ENCODE assay signal across 13 mouse cellular contexts in genomic region chr1:60916281-60916781, GRCm38 (mm10). TPM values are rescaled to one million over a fixed set of nuclear protein-coding genes. Genes with fewer than 3 reads are reported as not detected.
DNase-seq lines count a peak whose midpoint lies in the region; ATAC-seq lines count a peak whose summit lies in the region.
"Had no signal": no experiment of that assay in that cellular context is flagged by ENCODE, and none has a peak within 500 bp of the region (broad histone marks: within the 10 kb centered on the region; RNA-seq: fewer than 3 reads in every experiment).

No protein-coding gene starts in this region.

- H3K9ac ChIP-seq in embryonic facial prominence, embryonic 14.5 days (ENCODE audit: low read depth, low read length), result no peak overlapping the region
- H3K9ac ChIP-seq: embryonic facial prominence, embryonic 15.5 days; liver, embryonic 14.5 days had no signal

- DNase-seq in embryonic facial prominence, embryonic 14.5 days (ENCODE audit: low spot score), result peak; percentile 41
- no peak for DNase-seq in embryonic facial prominence, embryonic 10.5 days (ENCODE audit: low spot score)
- DNase-seq in spleen, postnatal 36 days (ENCODE audit: low spot score in 2 of 2), result peak; percentile 11 to 31
- DNase-seq in spleen, postnatal 4 days (ENCODE audit: low spot score in 2 of 2), result no peak
- no peak for DNase-seq in layer of hippocampus, postnatal 14 days (ENCODE audit: low spot score in 2 of 2)
- DNase-seq in MN1 (ENCODE audit: low spot score), result no peak
- DNase-seq in cerebellum, adult 9-10 months, result no peak

- ATAC-seq in embryonic facial prominence, embryonic 14.5 days (ENCODE audit: low read depth), result no peak
- ATAC-seq in megakaryocyte-erythroid progenitor cell, adult 5-6 weeks (replicated peaks; ENCODE audit: low FRiP score, low TSS enrichment, poor library complexity, severe bottlenecking), result peak; percentile 61; the same call in 1 of the 2 replicates
- ATAC-seq: midbrain, embryonic 16.5 days had no signal

- no peaks in the 10 kb centered on the region for H3K9me3 ChIP-seq in embryonic facial prominence, embryonic 14.5 days (ENCODE audit: control insufficient read depth, low read length)
- no peaks in the 10 kb centered on the region for H3K9me3 ChIP-seq in embryonic facial prominence, embryonic 10.5 days
- H3K9me3 ChIP-seq: embryonic facial prominence, embryonic 15.5 days had no signal

- H3K27me3 ChIP-seq in embryonic facial prominence, embryonic 14.5 days (replicated peaks; ENCODE audit: control insufficient read depth, insufficient read depth, low read length), result no peaks in the 10 kb centered on the region
- H3K27me3 ChIP-seq in embryonic facial prominence, embryonic 10.5 days (replicated peaks; ENCODE audit: low read depth, poor library complexity, severe bottlenecking), result no peaks in the 10 kb centered on the region
- H3K27me3 ChIP-seq: embryonic facial prominence, embryonic 15.5 days had no signal

- 43% methylated on average over 10 of the region's 10 CpGs for WGBS in embryonic facial prominence, embryonic 14.5 days
- 73% methylated on average over 10 of the region's 10 CpGs for WGBS in embryonic facial prominence, embryonic 10.5 days

- H3K4me2 ChIP-seq in embryonic facial prominence, embryonic 14.5 days (ENCODE audit: low read depth, low read length), result no peak overlapping the region
- H3K4me2 ChIP-seq: embryonic facial prominence, embryonic 15.5 days had no signal

- H3K36me3 ChIP-seq in embryonic facial prominence, embryonic 14.5 days (ENCODE audit: control insufficient read depth, insufficient read depth, low read length), result no peaks in the 10 kb centered on the region
- no peaks in the 10 kb centered on the region for H3K36me3 ChIP-seq in embryonic facial prominence, embryonic 10.5 days (replicated peaks)
- H3K36me3 ChIP-seq: embryonic facial prominence, embryonic 15.5 days had no signal

- peaks cover 16% of the 10 kb centered on the region for H3K4me1 ChIP-seq in embryonic facial prominence, embryonic 14.5 days (ENCODE audit: control insufficient read depth, insufficient read depth, low read length)
- peaks cover 9% of the 10 kb centered on the region for H3K4me1 ChIP-seq in embryonic facial prominence, embryonic 10.5 days

- no peak overlapping the region for H3K4me3 ChIP-seq in embryonic facial prominence, embryonic 14.5 days (ENCODE audit: low read depth, low read length)
- no peak overlapping the region for H3K4me3 ChIP-seq in embryonic facial prominence, embryonic 10.5 days
- H3K4me3 ChIP-seq: embryonic facial prominence, embryonic 15.5 days; layer of hippocampus, adult 2 months had no signal

- H3K27ac ChIP-seq in embryonic facial prominence, embryonic 14.5 days (replicated peaks; ENCODE audit: low read depth, low read length), result no peak overlapping the region
- H3K27ac ChIP-seq in embryonic facial prominence, embryonic 10.5 days (replicated peaks), result no peak overlapping the region
- H3K27ac ChIP-seq: embryonic facial prominence, embryonic 15.5 days; layer of hippocampus, adult 2 months; liver, embryonic 14.5 days had no signal

RNA-seq across cellular contexts. Expression of gene Ctla4, which starts 29.5 kb away (rescaled TPM):
- polyA plus RNA-seq in embryonic facial prominence, embryonic 14.5 days (2014; fragmentation: Nextera tagmentation; extraction: Ambion mirVana), result not detected in 2 replicates
- polyA plus RNA-seq in embryonic facial prominence, embryonic 10.5 days (2016; fragmentation: Nextera tagmentation; extraction: Ambion mirVana), result not detected in 2 replicates
- total RNA-seq in megakaryocyte-erythroid progenitor cell, adult 5-6 weeks (2014; fragmentation: Nextera tagmentation), result not detected in 2 replicates
- not detected in 2 replicates for total RNA-seq in megakaryocyte-erythroid progenitor cell, adult 5-6 weeks (2017)
- total RNA-seq in layer of hippocampus, postnatal 14 days (2021), result not detected
- total RNA-seq: ES-E14; layer of hippocampus, adult 2 months had no signal
- polyA plus RNA-seq: embryonic facial prominence, embryonic 15.5 days; liver, embryonic 14.5 days; midbrain, embryonic 16.5 days had no signal

Comparison
In these comparisons a context has a peak if more than half of its experiments do, and no peak if none do; other contexts are left out.
1. DNase-seq: peak in embryonic facial prominence, embryonic 14.5 days (single experiment) and spleen, postnatal 36 days (2 of 2); none in embryonic facial prominence, embryonic 10.5 days (single experiment), spleen, postnatal 4 days (0 of 2), layer of hippocampus, postnatal 14 days (0 of 2), MN1 (single experiment) and cerebellum, adult 9-10 months (single experiment).